Mouse (Mus musculus) embryonic facial prominence, embryonic 13.5 days (tissue): Measurements from ENCODE around the gene Noxa1. TPM values are rescaled to one million over a fixed set of nuclear protein-coding genes. Genes with fewer than 3 reads are reported as not detected.

ENCODE experiments used
- ATAC-seq: fragments of 200-750 bp; cut with Nextera tagmentation; 2 replicates; pipeline ENCODE4 v1.8.0; 2017; ENCODE audit warnings: low read depth; ENCODE audit not compliant: insufficient number of reproducible peaks, insufficient read depth, low FRiP score, low TSS enrichment
- H3K27ac ChIP-seq: fragments of 300-500 bp; sonication (generic); 2 replicates; pipeline ENCODE4 v1.5.1; 2015; ENCODE audit warnings: moderate library complexity, mild to moderate bottlenecking, inconsistent platforms
- H3K27me3 ChIP-seq: fragments of 300-500 bp; sonication (generic); 2 replicates; pipeline ENCODE4 v1.6.1; 2015; ENCODE audit warnings: mild to moderate bottlenecking, inconsistent platforms
- H3K36me3 ChIP-seq: fragments of 300-500 bp; sonication (generic); 2 replicates; pipeline ENCODE4 v1.6.1; 2015; ENCODE audit warnings: mild to moderate bottlenecking, inconsistent platforms
- H3K4me1 ChIP-seq: fragments of 300-500 bp; sonication (generic); 2 replicates; pipeline ENCODE4 v1.6.1; 2015; ENCODE audit warnings: inconsistent platforms
- H3K4me2 ChIP-seq: fragments of 300-500 bp; sonication (generic); 2 replicates; pipeline ENCODE4 v1.6.1; 2015; ENCODE audit warnings: moderate library complexity, mild to moderate bottlenecking, inconsistent platforms
- H3K4me3 ChIP-seq: fragments of 300-500 bp; sonication (generic); 2 replicates; pipeline ENCODE4 v1.5.1; 2015; ENCODE audit warnings: mild to moderate bottlenecking, inconsistent platforms
- H3K9ac ChIP-seq: fragments of 300-500 bp; sonication (generic); 2 replicates; pipeline ENCODE4 v1.6.1; 2015; ENCODE audit warnings: mild to moderate bottlenecking, inconsistent platforms
- H3K9me3 ChIP-seq: fragments of 300-500 bp; sonication (generic); 2 replicates; pipeline ENCODE4 v1.6.1; 2016; ENCODE audit warnings: inconsistent platforms
- WGBS: fragments of 180-500 bp; shearing (Covaris S2); methylation state at CpG from one replicate; pipeline ENCODE4 v1.1.7; 2015; ENCODE audit warnings: mixed read lengths; 5-methylcytosine and 5-hydroxymethylcytosine counted together
- polyA plus RNA-seq: library from polyadenylated mRNA; unstranded; fragments of >200 nt; fragmentation: Nextera tagmentation; extraction: Ambion mirVana; gene quantifications from 2 replicates; pipeline ENCODE4 v1.2.1, GENCODE M21; 2015

Noxa1 gene
- polyA plus RNA-seq, 1 experiment from 2014 or later: not detected

- H3K4me3 ChIP-seq: peak overlapping the region; percentile 23
- H3K27me3 ChIP-seq: peaks cover 38% of the 10 kb centered on the region
- H3K36me3 ChIP-seq: no peaks in the 10 kb centered on the region
- no peaks in the 10 kb centered on the region for H3K9me3 ChIP-seq
- peak overlapping the region; percentile 50 for H3K4me2 ChIP-seq
- H3K27ac ChIP-seq: no peak overlapping the region
- no peak for ATAC-seq
- H3K9ac ChIP-seq: 0 out of 2 replicates have a peak overlapping the region, but pooled peaks have one; percentile 12
- 41% methylated on average over 17 of the region's 17 CpGs for WGBS
- H3K4me1 ChIP-seq: no peaks in the 10 kb centered on the region; the same call in 1 of the 2 replicates
These were observed 202 bp downstream of the Noxa1 start for GRCm38 (mm10) chr2:25094785-25095108.

- ATAC-seq: no peak
- H3K4me1 ChIP-seq: no peaks in the 10 kb centered on the region
- no peak overlapping the region for H3K27ac ChIP-seq
- H3K9me3 ChIP-seq: no peaks in the 10 kb centered on the region
- H3K27me3 ChIP-seq: peaks cover 21% of the 10 kb centered on the region
- WGBS: 82% methylated on average over 3 of the region's 3 CpGs
- no peak overlapping the region for H3K4me2 ChIP-seq
- no peak overlapping the region for H3K9ac ChIP-seq
- no peak overlapping the region for H3K4me3 ChIP-seq
- no peaks in the 10 kb centered on the region for H3K36me3 ChIP-seq
These were observed 6.3 kb downstream of the Noxa1 start for GRCm38 (mm10) chr2:25088636-25089035.

DNA sequence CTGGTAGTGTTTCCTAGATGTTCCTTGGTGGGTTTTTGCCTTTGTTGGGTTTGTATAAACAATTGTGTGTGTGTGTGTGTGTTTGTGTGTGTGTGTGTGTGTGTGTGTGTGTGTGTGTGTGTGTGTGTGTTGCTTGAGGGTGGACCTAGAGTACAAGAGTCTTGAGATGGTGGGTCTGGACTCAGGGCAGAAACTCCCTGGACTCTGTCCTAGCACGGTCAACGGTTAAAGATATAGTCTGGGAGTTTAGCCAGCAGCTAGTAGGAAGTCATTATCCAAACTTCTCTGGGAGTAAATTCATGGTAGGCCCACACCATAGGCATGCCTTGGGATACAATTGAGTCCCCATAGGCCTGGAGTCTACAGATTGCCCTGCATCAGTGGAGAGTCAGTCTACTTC, 7.1 kb downstream of the Noxa1 start:
- H3K36me3 ChIP-seq: no peaks in the 10 kb centered on the region
- 94% methylated on average over 2 of the region's 2 CpGs for WGBS
- ATAC-seq: no peak
- H3K9me3 ChIP-seq: no peaks in the 10 kb centered on the region
- H3K4me2 ChIP-seq: no peak overlapping the region
- no peak overlapping the region for H3K27ac ChIP-seq
- no peak overlapping the region for H3K4me3 ChIP-seq
- H3K9ac ChIP-seq: no peak overlapping the region
- peaks cover 17% of the 10 kb centered on the region; the same call in 1 of the 2 replicates for H3K27me3 ChIP-seq
- H3K4me1 ChIP-seq: no peaks in the 10 kb centered on the region

DNA sequence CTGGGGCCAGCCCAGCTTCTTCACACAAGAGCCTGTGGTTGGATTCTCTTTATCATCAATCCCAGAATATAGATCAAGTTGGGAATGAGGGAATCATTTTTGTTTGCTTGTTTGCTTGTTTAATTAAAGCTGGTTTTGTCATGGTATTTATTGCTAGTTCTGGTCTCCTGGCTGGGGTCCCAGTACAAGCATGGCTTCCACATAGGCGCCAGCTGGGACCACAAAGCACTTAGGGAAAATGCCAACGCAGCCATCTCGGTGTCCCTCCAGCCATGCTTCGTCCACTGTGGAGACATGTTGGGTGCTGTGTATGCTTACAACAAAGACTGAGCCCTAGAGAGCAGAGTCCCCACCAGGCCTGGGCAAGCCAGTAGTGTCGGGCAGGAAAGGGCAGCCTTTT, 9.4 kb downstream of the Noxa1 start:
- 89% methylated on average over 5 of the region's 5 CpGs for WGBS
- H3K9me3 ChIP-seq: no peaks in the 10 kb centered on the region

GRCm38 (mm10) chr2:25083697-25084096, 11.3 kb downstream of the Noxa1 start:
- H3K4me2 ChIP-seq: no peak overlapping the region
- H3K27me3 ChIP-seq: peaks cover 3% of the 10 kb centered on the region; the same call in 1 of the 2 replicates
- H3K9ac ChIP-seq: no peak overlapping the region
- 78% methylated on average over 4 of the region's 4 CpGs for WGBS
- no peaks in the 10 kb centered on the region for H3K4me1 ChIP-seq
- H3K9me3 ChIP-seq: no peaks in the 10 kb centered on the region
- no peaks in the 10 kb centered on the region for H3K36me3 ChIP-seq
- no peak overlapping the region for H3K4me3 ChIP-seq
- no peak for ATAC-seq
- no peak overlapping the region for H3K27ac ChIP-seq

More for the DNA sequence above, 9.4 kb downstream of the Noxa1 start:
- no peaks in the 10 kb centered on the region for H3K4me1 ChIP-seq
- no peak overlapping the region for H3K4me3 ChIP-seq
- H3K27me3 ChIP-seq: peaks cover 11% of the 10 kb centered on the region; the same call in 1 of the 2 replicates
- H3K9ac ChIP-seq: no peak overlapping the region
- no peak for ATAC-seq
- no peak overlapping the region for H3K27ac ChIP-seq
- H3K4me2 ChIP-seq: no peak overlapping the region
- H3K36me3 ChIP-seq: no peaks in the 10 kb centered on the region

DNA sequence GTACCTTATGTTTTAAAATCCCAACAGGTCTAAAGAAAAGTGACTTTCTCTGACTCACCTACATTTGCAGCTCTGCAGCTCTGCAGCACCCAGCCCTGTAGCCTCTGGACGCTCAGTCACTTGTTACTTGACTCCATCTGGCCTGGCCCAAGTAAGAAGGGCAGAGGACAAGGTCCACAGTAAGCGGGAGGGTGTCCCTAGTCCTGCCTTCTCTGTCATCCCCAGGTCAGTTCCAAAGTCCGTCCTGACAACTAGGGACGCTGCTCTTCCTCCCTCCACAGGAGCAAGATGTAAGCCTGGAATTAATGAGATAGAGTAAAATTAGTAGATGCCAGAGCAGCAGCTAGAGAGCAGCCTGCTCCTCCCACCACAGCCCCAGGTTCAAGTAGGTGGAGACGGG, 14.9 kb downstream of the Noxa1 start, which contains the start of gene Entpd8:
Gene Entpd8, plus strand, starts transcription at position 229 of the 400 bp plus-strand sequence.
- Histone ChIP-seq H3K27ac (no peak within 1 kb of the TSS), H3K4me2 (no peak within 1 kb of the TSS), H3K4me3 (no peak within 1 kb of the TSS), H3K4me1 (no peaks in the 10 kb centered on the region), H3K9ac (no peak within 1 kb of the TSS), H3K36me3 (no peaks in the 10 kb centered on the region), H3K9me3 (no peaks in the 10 kb centered on the region), H3K27me3 (peaks cover 3% of the 10 kb centered on the region; the same call in 1 of the 2 replicates)
- no peak for ATAC-seq
- 60% methylated on average over 5 of the region's 5 CpGs for WGBS

- no peak for ATAC-seq
- 57% methylated on average over 1 of the region's 1 CpGs for WGBS
- no peak overlapping the region for H3K27ac ChIP-seq
These were observed 16.0 kb downstream of the Noxa1 start for GRCm38 (mm10) chr2:25078967-25079366.

GRCm38 (mm10) chr2:25075506-25075905, 19.4 kb downstream of the Noxa1 start:
- Histone ChIP-seq H3K36me3 (no peaks in the 10 kb centered on the region), H3K9ac (no peak overlapping the region), H3K27ac (no peak overlapping the region), H3K9me3 (no peaks in the 10 kb centered on the region), H3K4me1 (no peaks in the 10 kb centered on the region), H3K4me2 (no peak overlapping the region), H3K27me3 (no peaks in the 10 kb centered on the region), H3K4me3 (no peak overlapping the region)
- 65% methylated on average over 4 of the region's 4 CpGs for WGBS
- no peak for ATAC-seq

More at GRCm38 (mm10) chr2:25078967-25079366, 16.0 kb downstream of the Noxa1 start:
- H3K27me3 ChIP-seq: peaks cover 3% of the 10 kb centered on the region; the same call in 1 of the 2 replicates
- no peak overlapping the region for H3K4me3 ChIP-seq
- no peaks in the 10 kb centered on the region for H3K9me3 ChIP-seq
- no peaks in the 10 kb centered on the region for H3K36me3 ChIP-seq
- H3K4me1 ChIP-seq: no peaks in the 10 kb centered on the region
- no peak overlapping the region for H3K4me2 ChIP-seq
- no peak overlapping the region for H3K9ac ChIP-seq

- H3K4me3 ChIP-seq: no peak overlapping the region
- no peak overlapping the region for H3K4me2 ChIP-seq
- no peaks in the 10 kb centered on the region for H3K4me1 ChIP-seq
- H3K9ac ChIP-seq: no peak overlapping the region
- no peak for ATAC-seq
- 88% methylated on average over 4 of the region's 4 CpGs for WGBS
- no peaks in the 10 kb centered on the region for H3K36me3 ChIP-seq
- no peak overlapping the region for H3K27ac ChIP-seq
- H3K9me3 ChIP-seq: no peaks in the 10 kb centered on the region
- no peaks in the 10 kb centered on the region for H3K27me3 ChIP-seq
These were observed 22.6 kb downstream of the Noxa1 start for GRCm38 (mm10) chr2:25072398-25072797.

DNA sequence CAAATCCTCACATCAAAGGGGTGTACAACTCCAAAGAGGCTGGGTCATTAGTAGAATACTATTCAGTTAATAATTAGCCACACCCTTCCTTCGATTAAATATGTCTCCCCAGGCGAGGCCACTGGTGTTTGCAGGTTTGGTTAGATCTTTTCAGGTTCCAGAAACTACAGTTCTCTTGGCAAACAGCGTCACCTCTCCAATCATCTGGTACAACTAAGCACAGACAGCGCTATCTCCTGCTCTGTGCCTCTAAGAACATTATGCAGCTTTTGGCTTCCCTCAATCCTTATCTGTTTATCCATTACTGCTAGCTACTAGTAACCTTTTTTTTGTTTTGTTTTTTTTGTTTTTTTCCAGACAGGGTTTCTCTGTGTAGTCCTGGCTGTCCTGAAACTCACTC, 25.4 kb downstream of the Noxa1 start:
- no peaks in the 10 kb centered on the region for H3K4me1 ChIP-seq
- no peak overlapping the region for H3K27ac ChIP-seq
- no peaks in the 10 kb centered on the region for H3K36me3 ChIP-seq
- WGBS: 71% methylated on average over 4 of the region's 4 CpGs
- ATAC-seq: no peak
- no peak overlapping the region for H3K4me2 ChIP-seq
- no peak overlapping the region for H3K9ac ChIP-seq
- H3K9me3 ChIP-seq: no peaks in the 10 kb centered on the region
- H3K27me3 ChIP-seq: no peaks in the 10 kb centered on the region
- H3K4me3 ChIP-seq: no peak overlapping the region

GRCm38 (mm10) chr2:25066552-25066951, 28.4 kb downstream of the Noxa1 start:
- H3K9me3 ChIP-seq: no peaks in the 10 kb centered on the region
- no peak for ATAC-seq
- H3K9ac ChIP-seq: no peak overlapping the region
- H3K4me1 ChIP-seq: no peaks in the 10 kb centered on the region
- no peak overlapping the region for H3K4me2 ChIP-seq
- no peaks in the 10 kb centered on the region for H3K27me3 ChIP-seq
- peaks cover 17% of the 10 kb centered on the region for H3K36me3 ChIP-seq
- WGBS: 72% methylated on average over 4 of the region's 4 CpGs
- no peak overlapping the region for H3K27ac ChIP-seq
- no peak overlapping the region for H3K4me3 ChIP-seq

GRCm38 (mm10) chr2:25065537-25065936, 29.4 kb downstream of the Noxa1 start:
- H3K27me3 ChIP-seq: no peaks in the 10 kb centered on the region
- H3K4me1 ChIP-seq: no peaks in the 10 kb centered on the region
- H3K9me3 ChIP-seq: no peaks in the 10 kb centered on the region
- H3K36me3 ChIP-seq: peaks cover 26% of the 10 kb centered on the region
- no peak overlapping the region for H3K27ac ChIP-seq
- no peak for ATAC-seq
- H3K4me2 ChIP-seq: no peak overlapping the region
- H3K9ac ChIP-seq: no peak overlapping the region
- no peak overlapping the region for H3K4me3 ChIP-seq

DNA sequence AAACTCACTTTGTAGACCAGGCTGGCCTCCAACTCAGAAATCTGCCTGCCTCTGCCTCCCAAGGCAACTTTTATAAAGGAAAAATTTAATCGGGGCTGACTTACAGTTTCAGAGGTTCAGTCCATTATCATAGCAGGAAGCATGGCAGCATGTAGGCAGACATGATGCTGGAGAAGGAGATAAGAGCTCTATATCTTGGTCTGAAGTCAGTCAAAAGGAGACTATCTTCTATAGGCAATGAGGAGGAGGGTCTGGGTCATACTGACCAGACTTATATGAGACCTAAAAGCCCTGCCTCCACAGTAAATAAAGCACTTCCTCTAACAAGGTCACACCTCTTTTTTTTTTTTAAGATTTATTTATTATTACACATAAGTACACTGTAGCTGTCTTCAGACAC, 30.7 kb downstream of the Noxa1 start:
- Histone ChIP-seq H3K9me3 (no peaks in the 10 kb centered on the region), H3K27ac (no peak overlapping the region), H3K9ac (no peak overlapping the region), H3K4me2 (no peak overlapping the region), H3K27me3 (no peaks in the 10 kb centered on the region), H3K36me3 (peaks cover 39% of the 10 kb centered on the region), H3K4me1 (no peaks in the 10 kb centered on the region), H3K4me3 (no peak overlapping the region)
- WGBS: 94% methylated on average over 1 of the region's 1 CpGs
- ATAC-seq: no peak
